29 mouse cellular contexts compared by ENCODE assay signal in the genomic region with DNA sequence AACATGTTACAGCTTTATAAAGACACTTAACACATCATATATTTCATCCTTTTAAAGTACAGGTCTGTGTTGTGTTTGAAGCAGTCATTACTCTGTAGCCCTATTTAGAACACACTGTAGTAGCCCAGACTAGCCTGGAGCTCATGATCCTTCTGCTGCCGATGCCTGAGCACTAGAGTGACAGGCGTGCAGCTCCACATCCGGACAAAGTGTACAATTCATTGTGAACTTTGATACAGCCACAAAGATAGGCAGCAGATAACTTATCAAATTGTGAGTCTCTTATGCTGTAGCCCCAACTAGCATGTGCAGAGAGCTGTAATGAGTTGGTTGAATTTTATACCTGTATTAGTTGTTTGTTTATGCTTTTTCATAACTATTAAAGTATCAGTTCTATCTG. TPM values are rescaled to one million over a fixed set of nuclear protein-coding genes. Genes with fewer than 3 reads are reported as not detected.
"Had no signal": no experiment of that assay in that cellular context is flagged by ENCODE, and none has a peak within 500 bp of the region (broad histone marks: within the 10 kb centered on the region; RNA-seq: fewer than 3 reads in every experiment).

No protein-coding gene starts in this region.

- H3K9me3 ChIP-seq: embryonic facial prominence, embryonic 10.5 days; embryonic facial prominence, embryonic 12.5 days; embryonic facial prominence, embryonic 13.5 days; embryonic facial prominence, embryonic 15.5 days; forebrain, embryonic 10.5 days; forebrain, embryonic 12.5 days; forebrain, embryonic 13.5 days; forebrain, embryonic 15.5 days had no signal

- H3K27me3 ChIP-seq: embryonic facial prominence, embryonic 12.5 days; embryonic facial prominence, embryonic 13.5 days; embryonic facial prominence, embryonic 15.5 days; forebrain, embryonic 12.5 days; forebrain, embryonic 13.5 days; forebrain, embryonic 15.5 days had no signal

- H3K27ac ChIP-seq: embryonic facial prominence, embryonic 10.5 days; embryonic facial prominence, embryonic 12.5 days; embryonic facial prominence, embryonic 13.5 days; embryonic facial prominence, embryonic 15.5 days; forebrain, embryonic 10.5 days; forebrain, embryonic 12.5 days; forebrain, embryonic 13.5 days; forebrain, embryonic 15.5 days; gastrocnemius, adult 2 months had no signal

- ATAC-seq: forebrain, embryonic 13.5 days; forebrain, embryonic 14.5 days; forebrain, embryonic 15.5 days; forebrain, embryonic 16.5 days; forebrain, postnatal 0 days had no signal

- H3K4me2 ChIP-seq: embryonic facial prominence, embryonic 12.5 days; embryonic facial prominence, embryonic 13.5 days; embryonic facial prominence, embryonic 15.5 days; forebrain, embryonic 12.5 days; forebrain, embryonic 13.5 days; forebrain, embryonic 15.5 days had no signal

- H3K4me3 ChIP-seq: embryonic facial prominence, embryonic 10.5 days; embryonic facial prominence, embryonic 12.5 days; embryonic facial prominence, embryonic 13.5 days; embryonic facial prominence, embryonic 15.5 days; erythroblast, embryonic 14.5 days; forebrain, embryonic 10.5 days; forebrain, embryonic 12.5 days; forebrain, embryonic 13.5 days; forebrain, embryonic 15.5 days; gastrocnemius, adult 2 months had no signal

- H3K9ac ChIP-seq: embryonic facial prominence, embryonic 12.5 days; embryonic facial prominence, embryonic 13.5 days; embryonic facial prominence, embryonic 15.5 days; forebrain, embryonic 12.5 days; forebrain, embryonic 13.5 days; forebrain, embryonic 15.5 days; forebrain, postnatal 0 days had no signal

- DNase-seq: cerebellum, adult 18-20 months; cerebellum, adult 2 months; cerebellum, adult 8-10 months; cerebellum, adult 9-10 months; cerebellum, adult 9-11 months; cerebellum, postnatal 10 days; cerebellum, postnatal 14 days; cerebellum, postnatal 25 days; cerebellum, postnatal 36 days; embryo, embryonic 11 days; forebrain, postnatal 0 days; gastrocnemius, adult 2 months; gastrocnemius, postnatal 10 days; gastrocnemius, postnatal 14 days; gastrocnemius, postnatal 25 days; gastrocnemius, postnatal 36 days; heart, adult 11 months had no signal

- H3K4me1 ChIP-seq: embryonic facial prominence, embryonic 10.5 days; embryonic facial prominence, embryonic 12.5 days; embryonic facial prominence, embryonic 13.5 days; embryonic facial prominence, embryonic 15.5 days; forebrain, embryonic 10.5 days; forebrain, embryonic 12.5 days; forebrain, embryonic 13.5 days; forebrain, embryonic 15.5 days had no signal

RNA-seq across cellular contexts. Expression of gene Myo15, which starts 41.5 kb away (rescaled TPM):
- total RNA-seq: gastrocnemius, postnatal 36 days; granulocyte monocyte progenitor cell, adult 5-6 weeks had no signal
- polyA plus RNA-seq: forebrain, embryonic 15.5 days had no signal
